Mouse (Mus musculus): Measurements from ENCODE around the gene Hes2.

The Hes2 gene

DNA sequence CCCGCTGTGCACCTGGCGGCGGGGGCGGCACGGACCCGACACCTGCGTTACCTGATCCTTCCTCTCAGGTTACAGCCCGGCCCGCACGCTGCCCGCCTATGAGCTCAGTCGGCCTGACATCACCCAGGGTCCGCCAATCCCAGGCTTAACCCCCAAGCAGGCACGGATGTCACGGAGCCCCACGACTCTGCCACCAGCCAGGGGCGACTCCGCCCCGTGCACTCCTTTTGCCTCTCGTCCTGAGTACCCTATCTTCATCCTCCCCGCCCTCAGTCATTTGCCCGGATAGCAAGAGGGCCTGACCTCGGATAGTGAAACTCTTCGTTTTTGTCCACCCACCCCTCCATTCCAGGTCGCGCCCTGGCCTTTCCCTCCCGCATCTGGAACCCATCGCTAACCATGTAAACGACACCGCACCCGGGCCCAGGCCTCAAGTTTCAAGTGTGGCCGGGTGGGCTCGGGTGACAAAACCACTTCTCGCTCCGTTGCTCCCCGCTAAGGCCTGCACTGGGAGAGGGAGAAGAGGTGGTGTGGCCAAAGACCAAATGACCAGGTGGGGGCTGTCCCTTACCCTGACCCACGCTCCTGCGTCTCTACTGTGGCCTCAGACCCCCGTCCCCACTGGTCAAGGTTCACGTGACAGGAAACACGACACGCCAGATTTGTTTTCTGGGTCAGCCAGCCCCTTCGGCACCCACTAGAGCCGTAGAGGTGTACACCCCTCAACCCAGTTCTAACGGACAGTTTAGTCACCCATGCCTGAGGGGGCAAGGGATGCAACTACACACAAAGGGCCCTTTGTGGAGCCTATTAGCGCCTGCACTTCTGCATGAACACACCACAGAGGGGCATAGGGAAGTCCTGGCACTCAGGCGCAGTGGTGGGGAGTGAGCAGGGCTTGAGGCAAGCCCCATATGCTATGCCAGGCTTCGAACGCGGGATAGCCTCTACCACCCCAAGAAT lies 26.6 kb upstream of the Hes2 start:
- in situ Hi-C loops (cut with MboI; ENCODE audit: low sequenced_read_pairs) = no loop called here

DNA sequence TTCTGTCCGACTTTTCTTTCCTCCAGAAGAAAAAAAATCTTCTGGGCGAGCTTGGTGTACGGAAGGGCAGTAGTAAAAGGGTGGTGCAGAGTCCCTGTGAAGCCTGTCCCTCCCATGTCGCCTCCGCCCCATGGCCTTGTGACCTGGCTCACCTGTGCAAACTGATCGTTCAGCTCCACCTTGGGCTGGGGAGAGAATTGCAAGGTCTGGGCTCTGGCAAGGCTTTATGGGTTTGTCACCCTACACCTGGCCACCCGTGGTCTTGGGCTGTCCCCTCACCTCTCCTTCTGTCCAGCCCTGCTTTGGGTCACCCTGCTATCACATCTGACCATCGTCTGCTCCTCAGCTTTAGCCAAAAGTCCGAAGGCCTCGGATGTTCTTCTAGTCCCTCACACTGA lies 25.9 kb upstream of the Hes2 start:
- in situ Hi-C loops (cut with MboI; ENCODE audit: low sequenced_read_pairs) = no loop called here

DNA sequence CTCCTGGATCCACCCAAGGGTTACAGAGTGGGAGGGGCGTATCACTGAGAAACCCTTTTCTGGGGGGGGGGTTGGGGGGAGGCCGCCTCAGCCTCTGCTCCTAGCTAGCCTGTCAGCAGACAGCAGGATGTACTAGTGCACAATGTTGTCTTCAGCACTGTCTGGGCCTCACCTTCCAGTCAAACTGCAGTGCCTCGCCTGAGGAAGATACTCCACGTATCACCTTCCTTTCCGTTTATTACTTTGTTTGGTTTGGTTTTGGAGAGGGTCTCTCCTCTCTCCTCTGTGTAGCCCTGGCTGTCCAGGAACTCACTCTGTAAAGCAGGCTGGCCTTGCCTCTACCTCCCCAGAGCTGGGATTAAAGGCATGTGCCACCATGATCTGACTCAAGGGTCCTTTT lies 25.5 kb upstream of the Hes2 start:
- in situ Hi-C loops (cut with MboI; ENCODE audit: low sequenced_read_pairs) = no loop called here

DNA sequence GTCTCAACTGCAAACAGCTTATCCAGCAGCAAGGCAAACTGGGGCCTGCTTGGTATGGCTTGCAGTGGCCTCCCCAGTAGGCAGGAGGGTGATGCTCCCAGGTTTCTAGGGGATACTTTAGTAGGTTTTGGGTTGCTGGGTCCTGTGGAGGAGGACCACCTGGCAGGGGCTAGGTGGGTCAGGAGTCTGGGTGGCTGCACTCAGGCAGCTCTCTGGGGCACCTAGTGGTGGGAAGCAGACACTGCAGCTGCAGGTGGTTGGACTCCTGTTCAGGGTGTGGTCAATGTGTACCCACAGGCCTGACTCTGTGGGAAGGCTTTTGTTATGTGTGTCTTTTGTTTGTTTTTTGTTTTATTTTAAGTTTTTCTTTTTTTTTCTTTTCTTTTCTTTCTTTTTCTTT lies 24.2 kb upstream of the Hes2 start:
- in situ Hi-C loops (cut with MboI; ENCODE audit: low sequenced_read_pairs) = no loop called here

DNA sequence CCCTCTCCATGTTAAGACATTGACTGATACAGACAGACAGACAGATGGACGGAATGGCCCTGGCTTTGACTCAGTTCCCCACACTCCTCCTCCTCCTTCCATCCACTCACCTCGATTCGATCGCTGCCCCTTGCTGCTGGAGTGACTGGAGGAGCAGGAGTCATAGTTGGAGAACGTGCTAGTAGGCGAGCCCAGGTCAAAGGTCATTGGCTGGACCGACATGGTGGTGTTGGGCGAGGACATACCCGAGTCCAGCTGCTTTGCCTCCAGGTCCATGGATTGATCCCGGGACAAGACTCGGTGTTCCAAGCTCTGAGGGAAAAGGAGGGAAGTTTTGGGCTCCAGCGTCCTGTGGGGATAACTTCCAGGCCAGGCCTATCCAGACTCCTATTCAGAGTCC lies 23.3 kb upstream of the Hes2 start:
- in situ Hi-C loops (cut with MboI; ENCODE audit: low sequenced_read_pairs) = no loop called here

DNA sequence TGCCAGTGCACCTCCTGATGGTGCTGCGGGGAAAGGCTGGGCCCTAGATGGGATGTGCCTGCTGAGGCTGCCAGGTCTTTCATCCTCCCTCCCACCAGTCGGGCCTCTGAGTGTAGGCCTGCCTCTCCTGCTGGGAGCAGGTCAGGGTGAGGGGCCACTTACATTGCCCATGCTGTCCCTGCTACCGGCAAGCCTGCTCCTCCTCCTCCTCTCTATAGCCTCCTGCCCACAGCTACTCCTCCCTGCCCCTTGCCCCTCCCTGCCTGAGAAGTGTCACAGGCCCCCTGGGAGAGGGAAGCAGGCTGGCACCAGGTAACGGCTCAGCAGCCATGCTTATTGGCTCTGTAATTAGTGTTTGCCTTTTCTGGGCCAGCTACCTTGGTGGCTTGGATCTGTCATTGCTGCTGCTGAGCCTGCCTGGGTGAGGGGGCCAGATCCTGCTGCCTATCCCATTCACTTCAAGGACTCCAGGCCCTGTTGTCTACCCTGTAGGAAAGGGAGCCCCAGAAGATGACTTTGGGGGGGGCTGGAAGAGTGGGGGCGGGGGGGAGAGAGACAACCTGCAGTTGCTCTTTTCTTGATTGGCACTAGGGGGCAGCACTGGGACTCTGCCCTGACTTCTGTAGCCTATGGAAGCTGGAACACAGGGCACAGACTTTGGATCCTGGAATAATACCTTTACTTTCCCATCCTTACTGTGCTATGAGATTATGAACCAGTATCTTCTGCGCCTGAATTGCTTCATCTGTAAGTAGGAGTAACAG lies 22.4 kb upstream of the Hes2 start:
- in situ Hi-C loops (cut with MboI; ENCODE audit: low sequenced_read_pairs) = no loop called here

DNA sequence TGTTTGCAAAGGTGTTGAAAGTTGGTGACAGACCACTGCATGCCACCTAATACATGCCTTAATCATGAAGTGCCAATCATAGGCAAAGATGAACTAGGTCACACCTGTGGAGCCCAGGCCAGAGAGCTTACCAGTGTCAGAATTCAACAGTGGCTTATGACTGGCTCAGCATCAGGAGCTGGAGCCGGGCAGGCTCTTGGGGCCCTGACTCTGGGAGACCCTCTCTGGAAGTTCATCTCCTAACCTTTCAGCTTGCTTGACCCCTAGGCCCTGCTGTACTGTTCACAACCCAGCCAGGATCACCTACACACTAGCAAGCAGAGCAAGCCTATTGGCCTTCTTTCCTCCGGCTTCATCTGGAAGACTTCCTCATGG lies 21.8 kb upstream of the Hes2 start:
- in situ Hi-C loops (cut with MboI; ENCODE audit: low sequenced_read_pairs) = no loop called here

GRCm38 (mm10) chr4:152138497-152139260 lies 20.0 kb upstream of the Hes2 start:
- in situ Hi-C loops (cut with MboI; ENCODE audit: low sequenced_read_pairs) = no loop called here

DNA sequence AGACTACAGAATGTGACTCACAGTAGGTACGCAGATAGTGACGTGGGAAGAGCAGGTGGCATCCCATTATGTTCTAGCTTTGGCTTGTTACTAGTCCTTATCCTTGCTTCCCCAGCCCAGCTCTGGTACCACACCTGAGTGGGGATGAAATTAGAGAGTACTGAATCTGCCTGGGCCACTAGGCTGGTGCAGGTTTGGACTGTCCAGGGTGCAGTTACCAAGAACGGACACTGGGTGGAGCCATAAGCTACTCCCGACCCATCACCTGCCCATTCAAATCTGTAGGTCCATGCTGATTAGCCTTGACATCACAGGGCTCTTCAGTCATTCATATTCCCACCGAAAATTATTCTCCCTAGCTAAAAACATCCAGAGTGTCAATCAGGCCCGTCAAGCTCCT lies 18.2 kb upstream of the Hes2 start:
- in situ Hi-C loops (cut with MboI; ENCODE audit: low sequenced_read_pairs) = no loop called here

- in situ Hi-C loops (cut with MboI; ENCODE audit: low sequenced_read_pairs) = no loop called here
Observed at GRCm38 (mm10) chr4:152141521-152142135, 17.0 kb upstream of the Hes2 start.

DNA sequence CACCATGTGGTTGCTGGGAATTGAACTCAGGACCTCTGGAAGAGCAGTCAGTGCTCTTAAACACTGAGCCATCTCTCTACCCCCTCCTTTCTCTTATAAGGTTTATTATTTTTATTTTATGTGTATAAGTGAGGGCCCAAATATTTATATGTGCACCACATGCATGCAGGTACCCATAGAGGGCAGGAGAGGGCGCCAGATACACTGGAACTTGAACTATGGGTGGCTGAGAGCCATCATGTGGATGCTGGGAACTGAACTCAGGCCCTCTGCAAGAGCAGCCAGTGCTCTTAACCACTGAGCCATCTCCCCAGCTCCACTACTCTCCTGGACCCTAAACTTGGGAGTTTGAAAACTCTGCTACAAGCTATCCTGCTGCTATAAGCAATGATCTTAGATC lies 15.0 kb upstream of the Hes2 start:
- in situ Hi-C loops (cut with MboI; ENCODE audit: low sequenced_read_pairs) = no loop called here

GRCm38 (mm10) chr4:152145473-152145872 lies 13.2 kb upstream of the Hes2 start:
- in situ Hi-C loops (cut with MboI; ENCODE audit: low sequenced_read_pairs) = no loop called here

GRCm38 (mm10) chr4:152146033-152146827 lies 12.4 kb upstream of the Hes2 start:
- in situ Hi-C loops (cut with MboI; ENCODE audit: low sequenced_read_pairs) = no loop called here

GRCm38 (mm10) chr4:152150546-152150945 lies 8.1 kb upstream of the Hes2 start:
- in situ Hi-C loops (cut with MboI; ENCODE audit: low sequenced_read_pairs) = no loop called here

DNA sequence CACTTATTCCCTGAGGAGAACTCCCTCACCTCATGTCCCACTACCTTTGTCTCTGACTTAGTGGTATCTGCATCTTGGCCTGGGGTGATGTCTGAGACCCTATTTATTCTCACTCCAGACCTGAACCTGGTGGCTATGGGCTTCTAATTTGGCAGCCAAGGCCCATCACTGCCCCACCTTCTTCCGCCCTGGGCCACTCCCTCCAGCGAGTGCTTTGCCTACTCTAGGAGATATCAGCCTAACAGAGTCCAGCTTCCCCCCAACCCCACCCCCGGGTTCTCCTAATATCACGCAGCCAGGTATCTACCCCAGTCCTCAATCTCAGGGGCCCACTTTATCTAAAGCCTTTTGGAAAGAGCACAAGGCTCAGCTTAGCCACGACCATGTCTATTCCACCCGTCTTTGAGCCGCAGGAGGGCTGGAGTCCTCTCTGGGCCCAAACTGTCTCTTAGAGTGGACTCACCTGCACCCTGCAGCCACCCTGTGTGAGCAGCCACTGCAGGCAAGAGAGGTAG lies 7.2 kb upstream of the Hes2 start:
- in situ Hi-C loops (cut with MboI; ENCODE audit: low sequenced_read_pairs) = no loop called here

DNA sequence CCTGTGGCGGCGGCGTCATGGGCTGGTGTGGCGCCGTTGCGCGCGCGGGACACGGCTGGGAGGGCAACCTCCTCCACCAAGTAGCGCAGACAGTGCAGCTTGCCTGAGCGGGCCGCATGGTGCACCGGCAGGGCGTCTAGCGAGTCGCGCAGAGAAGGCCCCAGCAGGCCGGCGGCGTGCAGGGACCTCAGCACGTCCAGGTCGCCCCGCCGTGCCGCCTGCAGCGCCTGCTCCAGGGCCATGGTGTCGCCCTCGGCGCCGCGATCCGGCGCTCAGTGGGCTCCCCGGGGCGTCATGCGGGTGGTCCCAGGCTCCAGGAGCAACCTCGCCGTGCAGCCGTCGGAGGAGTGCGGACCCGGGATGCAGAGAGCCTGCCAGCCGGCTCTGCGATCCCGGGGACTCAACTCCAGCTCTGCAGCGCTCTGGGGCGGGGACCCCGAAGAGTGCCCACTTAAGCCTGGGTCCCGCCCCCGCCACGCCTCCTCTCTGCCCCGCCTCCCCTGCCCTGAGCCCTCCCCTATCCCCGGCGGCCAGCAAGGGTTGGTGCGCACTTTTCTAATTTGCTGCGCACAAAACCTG lies 6.6 kb upstream of the Hes2 start, which contains the start of gene Espn:
Espn (minus strand) TSS at position 406 of the 579 bp plus-strand sequence.
- in situ Hi-C loops (cut with MboI; ENCODE audit: low sequenced_read_pairs) = no loop called here

GRCm38 (mm10) chr4:152153771-152154177 lies 4.9 kb upstream of the Hes2 start:
- in situ Hi-C loops (cut with MboI; ENCODE audit: low sequenced_read_pairs) = no loop called here

- in situ Hi-C loops (cut with MboI; ENCODE audit: low sequenced_read_pairs) = no loop called here
Observed at GRCm38 (mm10) chr4:152155019-152155418, 3.6 kb upstream of the Hes2 start.

GRCm38 (mm10) chr4:152157779-152158584 lies 685 bp upstream of the Hes2 start:
- in situ Hi-C loops (cut with MboI; ENCODE audit: low sequenced_read_pairs) = no loop called here

Measured in CH12F3 (cell line).